Mouse (Mus musculus): ENCODE measurements at regions not wholly inside any gene's neighbourhood (a gene's known extent, or its start where the extent isn't known, plus 50 kb on each side); places are given as distances from the start of the nearest gene placed in this dataset.
"Not testable (repeated sequence)": the region's sequence is repeated elsewhere in the genome, so short reads cannot be mapped to it uniquely, and the experiment has no call there.

DNA sequence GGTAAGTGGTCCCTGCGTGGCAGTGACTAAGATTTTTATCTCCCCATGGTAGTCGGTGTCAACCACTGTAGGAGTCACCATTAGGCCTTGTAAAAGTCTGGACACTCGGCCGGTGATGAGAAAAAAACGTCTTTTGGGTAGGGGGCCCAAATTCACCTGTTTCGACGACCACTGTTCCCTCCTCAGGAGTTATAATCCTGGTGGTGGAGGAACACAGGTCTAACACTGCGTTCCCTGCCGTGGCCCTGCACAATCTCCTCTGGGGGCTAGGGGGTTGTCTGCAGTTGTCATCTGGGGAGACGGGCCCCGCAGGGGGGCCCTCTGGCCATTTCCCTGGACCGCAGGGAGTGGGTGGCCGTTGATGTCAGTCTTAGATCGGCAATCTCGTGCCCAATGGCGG is 64.0 kb upstream of the Cdk6 start:
- TF ChIP-seq POLR2A (IDR thresholded peaks at IDR 0.05; ENCODE audit: borderline replicate concordance, insufficient read depth, low read length); CTCF (IDR thresholded peaks at IDR 0.05; ENCODE audit: borderline replicate concordance, insufficient read depth, low read depth, low read length): not testable (repeated sequence)
